Mouse (Mus musculus) liver, embryonic 15.5 days (tissue): Measurements from ENCODE around the gene Nfic. TPM values are rescaled to one million over a fixed set of nuclear protein-coding genes. Genes with fewer than 3 reads are reported as not detected.

Experiments
- ATAC-seq: fragments of 200-750 bp; cut with Nextera tagmentation; 2 replicates; pipeline ENCODE4 v1.8.0; 2017; ENCODE audit warnings: moderate number of reproducible peaks, mild to moderate bottlenecking, moderate library complexity; ENCODE audit not compliant: insufficient read depth
- H3K27ac ChIP-seq: fragments of 300-500 bp; sonication (generic); replicated peaks from 2 replicates; pipeline ENCODE4 v1.5.1; 2015; ENCODE audit warnings: mild to moderate bottlenecking, inconsistent platforms
- H3K27me3 ChIP-seq: fragments of 300-500 bp; sonication (generic); 2 replicates; pipeline ENCODE4 v1.6.1; 2015; ENCODE audit warnings: mild to moderate bottlenecking, inconsistent platforms
- H3K36me3 ChIP-seq: fragments of 300-500 bp; sonication (generic); replicated peaks from 2 replicates; pipeline ENCODE4 v1.6.1; 2015; ENCODE audit warnings: moderate library complexity, mild to moderate bottlenecking, inconsistent platforms
- H3K4me1 ChIP-seq: fragments of 300-500 bp; sonication (generic); replicated peaks from 2 replicates; pipeline ENCODE4 v1.6.1; 2015; ENCODE audit warnings: inconsistent platforms
- H3K4me2 ChIP-seq: fragments of 300-500 bp; sonication (generic); 2 replicates; pipeline ENCODE4 v1.6.1; 2015; ENCODE audit warnings: moderate library complexity, mild to moderate bottlenecking, inconsistent platforms
- H3K4me3 ChIP-seq: fragments of 300-500 bp; sonication (generic); replicated peaks from 2 replicates; pipeline ENCODE4 v1.5.1; 2015; ENCODE audit warnings: mild to moderate bottlenecking, inconsistent platforms
- H3K9ac ChIP-seq: fragments of 300-500 bp; sonication (generic); 2 replicates; pipeline ENCODE4 v1.6.1; 2015; ENCODE audit warnings: moderate library complexity, mild to moderate bottlenecking, inconsistent platforms
- H3K9me3 ChIP-seq: fragments of 300-500 bp; sonication (generic); replicated peaks from 2 replicates; pipeline ENCODE4 v1.6.1; 2016; ENCODE audit warnings: inconsistent platforms
- WGBS: fragments of 180-500 bp; shearing (Covaris S2); methylation state at CpG from one replicate; pipeline ENCODE4 v1.1.7; 2015; ENCODE audit warnings: mixed read lengths; ENCODE audit not compliant: insufficient replicate concordance; 5-methylcytosine and 5-hydroxymethylcytosine counted together
- polyA plus RNA-seq: library from polyadenylated mRNA; unstranded; fragments of >200 nt; fragmentation: Nextera tagmentation; extraction: Ambion mirVana; gene quantifications from 2 replicates; pipeline ENCODE4 v1.2.1, GENCODE M21; 2015

Nfic gene
- polyA plus RNA-seq, 1 experiment from 2014 or later = 11.5 TPM

DNA sequence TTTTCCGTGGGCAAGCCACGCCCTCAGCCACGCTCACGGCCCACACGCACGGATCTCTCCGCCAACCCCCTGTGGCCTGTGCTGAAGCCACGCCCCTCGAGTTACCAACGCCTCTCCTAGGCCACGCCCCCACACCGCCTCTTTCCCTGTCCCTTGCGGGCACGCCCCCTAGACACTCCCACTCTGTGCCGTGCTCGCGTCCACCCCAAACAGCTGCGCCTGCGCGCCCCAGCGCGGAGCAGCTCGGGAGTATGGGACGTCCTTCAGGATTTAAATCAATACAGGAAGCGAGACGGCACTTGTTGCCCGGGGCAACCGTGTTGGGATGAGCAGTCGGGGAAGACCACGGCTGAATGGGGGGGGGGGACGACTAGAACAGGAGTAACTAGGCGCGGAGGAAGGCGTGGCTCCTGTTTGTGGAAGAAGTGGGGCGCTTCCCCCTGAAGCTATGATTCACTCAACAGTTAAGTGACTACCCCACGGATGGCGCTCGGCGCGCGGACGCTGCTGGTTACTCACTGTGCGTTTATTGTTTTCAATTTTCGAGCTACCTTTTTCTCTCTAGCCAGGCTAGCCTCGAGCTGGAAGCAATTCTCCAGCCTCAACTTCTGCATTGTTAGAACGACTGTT lies 76.8 kb downstream of the Nfic start:
- Histone ChIP-seq H3K9ac (peak overlapping the region; percentile 68), H3K4me3 (peak overlapping the region; percentile 76), H3K4me1 (peaks cover 80% of the 10 kb centered on the region), H3K9me3 (no peaks in the 10 kb centered on the region), H3K36me3 (peaks cover 28% of the 10 kb centered on the region), H3K4me2 (peak overlapping the region; percentile 77), H3K27ac (peak overlapping the region; percentile 99), H3K27me3 (no peaks in the 10 kb centered on the region)
- peak; percentile 82 for ATAC-seq
- under 1% methylated on average over 46 of the region's 46 CpGs for WGBS

DNA sequence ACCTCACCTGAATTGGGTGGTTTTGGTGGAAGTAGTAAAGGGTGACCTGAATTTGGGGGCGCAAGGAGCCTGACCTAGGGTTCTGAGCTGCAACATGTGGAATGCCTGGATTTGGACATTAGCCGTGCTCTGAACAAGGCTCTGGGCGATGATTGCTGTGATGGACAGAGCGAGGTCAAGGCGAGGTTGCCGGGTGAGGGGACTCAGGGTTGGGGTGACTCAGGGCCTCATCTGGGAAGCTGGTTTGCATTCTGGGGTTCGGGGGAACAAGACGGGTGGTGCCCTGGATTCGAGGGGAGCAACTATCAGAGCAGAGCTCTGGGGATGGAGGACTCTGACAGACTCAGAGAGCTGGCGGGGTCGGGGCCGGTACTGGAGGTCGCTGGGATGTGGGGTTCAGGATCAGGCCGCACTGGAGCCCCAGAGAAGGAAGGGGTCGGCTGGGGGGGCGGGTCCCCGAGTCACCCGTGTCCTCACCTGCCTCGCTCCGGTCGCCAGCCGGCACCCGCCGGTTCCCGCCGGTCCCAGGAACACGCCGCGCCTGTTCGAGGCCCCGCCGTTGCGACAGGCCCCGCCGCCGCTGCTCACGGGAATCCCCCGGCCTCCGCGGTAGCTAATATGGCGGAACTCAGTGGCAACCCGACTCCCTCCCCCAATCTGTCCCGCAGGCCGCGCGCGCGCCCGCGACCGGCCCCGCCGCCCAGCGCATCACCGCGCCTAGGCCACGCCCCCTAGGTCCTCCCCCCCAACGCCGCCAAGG lies 77.5 kb downstream of the Nfic start, which contains the start of gene Fzr1:
Gene Fzr1, minus strand, starts transcription at position 724 of the 760 bp plus-strand sequence.
- no peak for ATAC-seq
- H3K27ac ChIP-seq = peak within 1 kb of the TSS; percentile 99
- under 1% methylated on average over 56 of the region's 59 CpGs for WGBS

DNA sequence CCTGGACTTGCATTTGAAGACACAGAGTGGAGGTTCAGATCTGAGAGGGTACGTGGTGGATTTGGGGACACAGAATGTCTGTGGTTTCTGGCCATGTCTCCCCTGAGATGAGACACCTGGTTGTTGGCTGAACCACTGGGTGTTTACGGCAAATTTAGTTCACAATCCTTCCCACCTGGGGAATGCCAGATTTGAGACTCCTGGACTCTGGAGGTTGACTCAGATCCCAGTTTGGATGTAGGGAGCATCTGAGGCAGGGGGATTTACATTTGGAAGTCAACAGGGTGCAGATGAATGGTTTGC lies 78.1 kb downstream of the Nfic start:
- Histone ChIP-seq H3K9me3 (no peaks in the 10 kb centered on the region), H3K27me3 (no peaks in the 10 kb centered on the region), H3K27ac (peak overlapping the region; percentile 88), H3K9ac (peak overlapping the region; percentile 96), H3K4me1 (peaks cover 77% of the 10 kb centered on the region), H3K4me3 (peak overlapping the region; percentile 76), H3K4me2 (peak overlapping the region; percentile 74), H3K36me3 (peaks cover 41% of the 10 kb centered on the region)
- WGBS = 44% methylated on average over 2 of the region's 2 CpGs
- ATAC-seq = no peak

More for the DNA sequence above, 77.5 kb downstream of the Nfic start, which contains the start of gene Fzr1:
- H3K4me1 ChIP-seq = peaks cover 80% of the 10 kb centered on the region
- H3K4me3 ChIP-seq = peak within 1 kb of the TSS; percentile 76
- no peaks in the 10 kb centered on the region for H3K9me3 ChIP-seq
- H3K27me3 ChIP-seq = no peaks in the 10 kb centered on the region
- H3K4me2 ChIP-seq = peak within 1 kb of the TSS; percentile 77
- peaks cover 35% of the 10 kb centered on the region for H3K36me3 ChIP-seq
- H3K9ac ChIP-seq = peak within 1 kb of the TSS; percentile 96

DNA sequence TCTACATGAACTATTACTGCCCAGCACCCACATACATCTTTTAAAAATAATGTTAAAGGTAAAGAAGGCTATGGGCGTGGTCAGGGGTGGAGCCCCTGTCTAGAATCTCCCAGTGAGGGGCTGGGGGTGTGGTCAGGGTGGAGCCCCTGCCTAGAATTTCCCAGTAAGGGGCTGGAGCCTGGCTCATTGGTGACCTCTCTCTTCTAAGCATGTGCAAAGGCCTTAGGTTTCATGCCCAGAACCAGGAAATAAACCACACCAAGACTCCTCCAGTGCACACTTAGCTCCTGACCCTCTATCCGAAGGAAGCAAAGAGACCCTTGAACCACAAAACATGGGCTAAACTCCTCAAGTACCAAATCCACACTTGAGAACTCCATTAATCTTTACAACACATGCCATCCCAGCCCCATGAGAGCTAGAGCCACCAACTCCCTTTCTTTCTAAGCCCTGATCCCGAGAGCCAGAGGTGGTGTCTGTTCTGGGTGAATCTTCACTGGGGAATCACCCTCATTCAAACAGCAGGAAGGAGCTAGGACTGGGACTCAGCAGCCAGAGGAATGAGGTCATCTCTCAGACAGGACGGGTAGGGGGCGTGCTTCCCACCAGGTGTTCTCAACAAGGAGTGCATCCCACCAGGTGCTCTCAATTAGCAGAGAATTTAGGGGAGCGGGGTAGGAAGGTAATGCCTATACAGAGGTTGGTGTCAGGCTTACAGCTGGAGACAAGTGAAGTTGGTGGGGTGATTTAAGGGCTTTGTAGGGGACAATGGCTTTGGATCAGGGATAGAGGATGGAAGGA lies 78.7 kb downstream of the Nfic start:
- Histone ChIP-seq H3K9me3 (no peaks in the 10 kb centered on the region), H3K9ac (peak overlapping the region; percentile 96), H3K27me3 (no peaks in the 10 kb centered on the region), H3K4me3 (peak overlapping the region; percentile 76), H3K36me3 (peaks cover 47% of the 10 kb centered on the region), H3K4me1 (peaks cover 76% of the 10 kb centered on the region), H3K4me2 (peak overlapping the region; percentile 74), H3K27ac (peak overlapping the region; percentile 88)
- ATAC-seq = peak; percentile 13; the same call in 1 of the 2 replicates
- 28% methylated on average over 6 of the region's 6 CpGs for WGBS

DNA sequence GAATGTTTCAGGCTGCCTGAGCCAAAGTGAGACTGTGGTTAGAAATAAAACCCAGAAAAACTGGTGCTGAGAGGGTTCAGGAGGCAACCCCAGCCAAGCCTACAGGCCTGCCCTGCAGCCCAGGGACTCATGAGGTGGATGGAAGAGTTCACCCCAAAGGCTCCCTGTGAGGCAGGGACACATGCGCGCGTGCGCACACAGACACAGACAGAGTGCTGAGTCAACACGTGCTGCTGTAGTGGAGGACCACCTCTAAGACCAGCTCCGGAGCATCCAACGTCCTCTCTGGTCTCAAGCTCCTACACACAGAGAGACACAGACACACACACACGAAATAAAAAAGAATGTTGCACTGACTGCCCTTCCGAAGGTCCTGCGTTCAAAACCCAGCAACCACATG lies 80.1 kb downstream of the Nfic start:
- H3K27ac ChIP-seq = peak overlapping the region; percentile 88
- peak overlapping the region; percentile 76 for H3K4me3 ChIP-seq
- peak overlapping the region; percentile 96; the same call in 1 of the 2 replicates for H3K9ac ChIP-seq
- ATAC-seq = no peak
- peaks cover 62% of the 10 kb centered on the region for H3K4me1 ChIP-seq
- peak overlapping the region; percentile 74 for H3K4me2 ChIP-seq
- WGBS = 89% methylated on average over 10 of the region's 10 CpGs
- no peaks in the 10 kb centered on the region for H3K27me3 ChIP-seq
- H3K36me3 ChIP-seq = peaks cover 61% of the 10 kb centered on the region
- no peaks in the 10 kb centered on the region for H3K9me3 ChIP-seq

DNA sequence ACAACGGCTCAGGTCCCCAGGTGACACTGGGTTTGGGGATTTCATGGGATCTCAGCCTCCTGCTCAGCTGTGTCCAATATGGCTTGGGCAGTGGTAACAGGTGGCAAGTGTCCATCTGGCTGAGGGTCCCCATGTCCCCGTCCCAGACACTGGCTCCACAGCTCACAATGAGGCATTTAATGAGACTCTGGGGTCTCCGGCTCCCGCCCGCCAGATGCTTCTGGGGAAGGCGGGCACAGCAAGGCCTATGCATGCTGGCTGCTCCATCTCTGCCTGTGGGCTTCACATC lies 88.3 kb downstream of the Nfic start:
- H3K36me3 ChIP-seq = peaks cover 89% of the 10 kb centered on the region
- WGBS = 88% methylated on average over 6 of the region's 6 CpGs
- peaks cover 69% of the 10 kb centered on the region for H3K4me1 ChIP-seq
- no peaks in the 10 kb centered on the region for H3K27me3 ChIP-seq
- H3K4me3 ChIP-seq = no peak overlapping the region
- no peak overlapping the region for H3K9ac ChIP-seq
- no peaks in the 10 kb centered on the region for H3K9me3 ChIP-seq
- H3K27ac ChIP-seq = peak overlapping the region; percentile 96
- no peak for ATAC-seq
- H3K4me2 ChIP-seq = no peak overlapping the region

DNA sequence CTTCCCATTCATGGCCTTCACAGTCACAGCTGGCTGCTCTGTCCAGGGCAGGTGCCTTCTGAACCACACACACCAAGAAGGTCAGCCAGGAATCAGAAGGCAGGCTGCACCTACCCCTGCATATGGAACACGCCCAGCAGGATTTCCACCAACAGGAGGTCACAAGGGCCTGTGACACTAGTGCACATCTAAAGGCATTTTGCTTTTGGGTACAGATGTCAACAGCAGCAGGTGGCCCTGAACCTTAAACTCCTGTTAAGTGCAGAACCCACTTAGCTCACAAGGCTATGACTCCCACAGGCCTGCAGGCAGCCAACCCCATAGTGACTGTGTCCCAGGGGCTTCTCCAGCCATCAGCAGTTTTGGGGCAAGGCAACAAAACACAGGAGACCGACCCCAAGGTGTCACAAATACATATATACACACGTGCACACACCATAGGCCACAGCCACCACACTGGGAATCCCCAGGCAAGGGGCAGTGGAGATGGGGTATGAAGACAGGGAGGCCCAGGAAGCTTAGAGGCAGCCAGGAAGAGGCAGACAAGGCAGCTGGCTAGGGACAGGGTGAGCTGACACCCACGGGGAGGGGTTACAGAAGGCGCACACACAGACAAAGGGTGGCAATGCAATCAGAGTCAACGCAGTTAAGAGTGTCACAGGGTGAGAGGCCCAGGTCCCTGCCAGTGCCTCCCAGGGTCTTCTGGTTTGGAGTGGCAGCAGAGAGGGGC lies 88.8 kb downstream of the Nfic start:
- WGBS = 61% methylated on average over 6 of the region's 6 CpGs
- peak overlapping the region; percentile 96 for H3K27ac ChIP-seq
- ATAC-seq = no peak

DNA sequence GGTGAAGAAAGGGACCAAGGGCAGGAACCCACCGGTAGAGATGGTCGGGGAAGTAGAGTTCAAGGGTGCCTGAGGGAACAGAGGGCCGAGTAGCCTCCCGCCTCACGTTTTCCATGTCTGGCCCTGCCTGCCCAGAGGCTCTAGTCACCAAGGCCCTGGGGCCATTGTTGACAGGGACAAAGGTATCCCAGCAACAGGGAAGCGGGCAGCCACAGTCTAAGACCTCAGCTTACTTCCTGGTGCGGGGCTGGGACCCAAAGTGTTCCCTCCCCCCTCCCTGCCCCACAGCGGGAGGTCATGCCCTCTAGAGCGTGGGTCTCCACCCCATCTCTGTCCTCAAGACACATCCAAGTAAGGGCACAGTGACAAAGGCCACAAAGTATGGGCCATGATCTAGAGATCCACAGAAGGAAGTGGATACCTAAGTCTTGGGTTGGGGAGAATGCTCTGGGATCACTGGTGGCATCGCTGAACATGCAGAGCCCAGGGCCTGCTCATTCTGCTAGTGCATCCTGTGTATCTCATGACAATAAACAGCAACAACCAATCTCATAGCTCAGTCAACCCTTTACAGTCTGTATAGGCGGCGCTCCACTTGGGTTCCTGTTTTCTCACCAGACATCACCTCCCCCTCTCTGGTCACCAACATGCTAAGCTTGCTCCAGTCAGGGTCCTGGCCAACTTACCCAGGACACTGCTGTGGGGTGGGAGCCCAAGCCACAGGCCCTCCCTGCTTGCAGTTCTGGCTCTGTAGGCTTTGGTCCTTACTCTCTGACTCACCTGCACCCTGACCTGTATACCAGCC lies 89.6 kb downstream of the Nfic start, which contains the start of gene 4930404N11Rik:
Gene 4930404N11Rik, minus strand, starts transcription at position 145 of the 805 bp plus-strand sequence.
- Histone ChIP-seq H3K9me3 (no peaks in the 10 kb centered on the region), H3K4me1 (peaks cover 77% of the 10 kb centered on the region), H3K4me2 (peak within 1 kb of the TSS; percentile 97), H3K27me3 (no peaks in the 10 kb centered on the region), H3K27ac (peak within 1 kb of the TSS; percentile 96), H3K4me3 (no peak within 1 kb of the TSS), H3K36me3 (peaks cover 89% of the 10 kb centered on the region), H3K9ac (no peak within 1 kb of the TSS)
- 26% methylated on average over 12 of the region's 12 CpGs for WGBS
- no peak for ATAC-seq

More for the DNA sequence above, 88.8 kb downstream of the Nfic start:
- Histone ChIP-seq H3K4me3 (no peak overlapping the region), H3K9ac (no peak overlapping the region), H3K36me3 (peaks cover 89% of the 10 kb centered on the region), H3K4me2 (no peak overlapping the region), H3K27me3 (no peaks in the 10 kb centered on the region), H3K4me1 (peaks cover 69% of the 10 kb centered on the region), H3K9me3 (no peaks in the 10 kb centered on the region)

DNA sequence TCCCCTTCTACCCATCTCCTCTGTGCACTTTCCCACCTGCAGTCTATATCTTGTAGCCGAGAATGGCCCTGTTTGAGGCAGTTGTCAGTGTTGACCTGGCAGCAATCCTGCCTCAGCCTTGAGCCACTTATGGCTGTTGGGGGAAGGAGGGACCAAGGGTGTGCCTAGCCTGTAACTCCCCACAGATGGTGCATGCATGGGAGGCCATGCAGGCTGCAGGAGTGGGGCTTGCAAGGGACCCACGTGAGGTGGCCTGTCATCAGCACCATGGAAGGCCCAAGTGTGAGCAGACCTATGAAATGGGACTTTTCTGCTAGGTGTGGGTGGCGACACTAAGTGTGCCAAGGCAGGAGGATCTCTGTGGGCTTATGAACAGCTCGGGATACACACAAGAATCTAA lies 90.4 kb downstream of the Nfic start:
- WGBS = 52% methylated on average over 4 of the region's 4 CpGs
- H3K4me3 ChIP-seq = no peak overlapping the region
- peak overlapping the region; percentile 96 for H3K27ac ChIP-seq
- H3K9ac ChIP-seq = no peak overlapping the region
- H3K4me1 ChIP-seq = peaks cover 85% of the 10 kb centered on the region
- H3K9me3 ChIP-seq = no peaks in the 10 kb centered on the region
- no peaks in the 10 kb centered on the region for H3K27me3 ChIP-seq
- peak overlapping the region; percentile 97; the same call in 1 of the 2 replicates for H3K4me2 ChIP-seq
- ATAC-seq = no peak
- H3K36me3 ChIP-seq = peaks cover 89% of the 10 kb centered on the region

DNA sequence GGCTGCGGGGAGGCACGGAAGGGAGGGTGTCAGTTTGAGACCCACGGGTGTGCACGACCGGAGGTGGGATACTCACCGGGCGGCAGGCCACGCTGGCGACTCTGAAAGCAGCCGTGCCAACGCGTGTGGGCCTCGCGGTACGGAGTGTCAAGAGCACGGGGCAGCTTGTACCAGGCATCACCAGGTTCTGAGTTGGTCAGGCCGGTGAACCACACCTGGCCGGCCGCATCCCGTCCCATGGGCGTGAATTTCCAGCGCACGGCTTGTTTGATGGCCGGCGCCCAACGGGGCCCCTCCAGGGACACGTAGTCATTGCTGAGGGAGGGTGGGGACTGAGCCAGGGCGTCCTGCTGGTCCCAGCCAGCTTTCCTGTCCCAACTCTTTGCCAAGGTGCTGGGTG lies 90.8 kb downstream of the Nfic start:
- H3K27ac ChIP-seq = peak overlapping the region; percentile 96
- H3K4me1 ChIP-seq = peaks cover 89% of the 10 kb centered on the region
- no peaks in the 10 kb centered on the region for H3K27me3 ChIP-seq
- no peak overlapping the region for H3K9ac ChIP-seq
- ATAC-seq = no peak
- 61% methylated on average over 28 of the region's 28 CpGs for WGBS
- peak overlapping the region; percentile 97 for H3K4me2 ChIP-seq
- H3K36me3 ChIP-seq = peaks cover 89% of the 10 kb centered on the region
- no peak overlapping the region for H3K4me3 ChIP-seq
- no peaks in the 10 kb centered on the region for H3K9me3 ChIP-seq
